In the genomic region with DNA sequence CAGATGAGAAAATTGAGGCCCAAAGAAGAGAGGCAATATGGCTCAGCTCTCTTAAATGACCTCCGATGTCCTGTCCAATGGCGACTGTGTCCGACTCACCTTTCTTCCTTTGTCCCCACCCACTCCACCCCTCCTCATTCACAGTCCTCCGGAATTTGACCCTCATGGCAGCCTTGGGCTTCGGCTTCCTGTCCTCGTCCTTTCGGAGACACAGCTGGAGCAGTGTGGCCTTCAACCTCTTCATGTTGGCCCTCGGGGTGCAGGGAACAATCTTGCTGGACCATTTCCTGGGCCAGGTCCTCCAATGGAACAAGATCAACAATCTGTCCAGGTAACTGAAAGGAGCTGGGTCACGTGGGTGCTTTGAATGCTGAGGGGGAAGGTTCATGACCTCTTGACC, we compare ENCODE assay signal across 17 mouse cellular contexts. TPM values are rescaled to one million over a fixed set of nuclear protein-coding genes. Genes with fewer than 3 reads are reported as not detected.
DNase-seq lines count a peak whose midpoint lies in the region; ATAC-seq and TF ChIP-seq lines count a peak whose summit lies in the region.
"Had no signal": no experiment of that assay in that cellular context is flagged by ENCODE, and none has a peak within 500 bp of the region (broad histone marks: within the 10 kb centered on the region; RNA-seq: fewer than 3 reads in every experiment).

No protein-coding gene starts in this region.

- H3K9me3 ChIP-seq in E14TG2a.4 (ENCODE audit: low read length) (no peaks in the 10 kb centered on the region), ES-Bruce4 (replicated peaks; ENCODE audit: control insufficient read depth, insufficient read depth, low read length, poor library complexity, severe bottlenecking) (no peaks in the 10 kb centered on the region), ES-E14 (ENCODE audit: control insufficient read depth, insufficient read depth, low read depth, low read length) (no peaks in the 10 kb centered on the region)
- H3K9me3 ChIP-seq in forebrain, postnatal 0 days (ENCODE audit: low read length), result no peaks in the 10 kb centered on the region
- H3K9me3 ChIP-seq in hindbrain, embryonic 16.5 days (ENCODE audit: control insufficient read depth, low read length), result no peaks in the 10 kb centered on the region
- H3K9me3 ChIP-seq: embryonic facial prominence, embryonic 10.5 days; embryonic facial prominence, embryonic 12.5 days; forebrain, embryonic 13.5 days; forebrain, embryonic 15.5 days had no signal

- in situ Hi-C loops in ES-E14 (cut with MboI; ENCODE audit: low sequenced_read_pairs in 2 of 2, unreplicated experiment in 2 of 2), result no loop called here

- H3K27ac ChIP-seq in ES-Bruce4 (ENCODE audit: insufficient read depth, low read length), result peak overlapping the region; percentile 80
- H3K27ac ChIP-seq in ES-E14 (ENCODE audit: insufficient read depth, low read depth, low read length, poor library complexity, severe bottlenecking), result no peak overlapping the region; the same call in 1 of the 2 replicates
- no peak overlapping the region for H3K27ac ChIP-seq in forebrain, postnatal 0 days (ENCODE audit: low read depth, low read length)
- H3K27ac ChIP-seq in hindbrain, embryonic 16.5 days (ENCODE audit: low read depth, low read length), result no peak overlapping the region
- H3K27ac ChIP-seq: embryonic facial prominence, embryonic 10.5 days; embryonic facial prominence, embryonic 12.5 days; forebrain, embryonic 13.5 days; forebrain, embryonic 15.5 days had no signal

- no peak overlapping the region for H3K4me2 ChIP-seq in forebrain, postnatal 0 days (ENCODE audit: low read depth)
- H3K4me2 ChIP-seq in hindbrain, embryonic 16.5 days (ENCODE audit: low read length), result no peak overlapping the region
- H3K4me2 ChIP-seq: embryonic facial prominence, embryonic 12.5 days; forebrain, embryonic 13.5 days; forebrain, embryonic 15.5 days had no signal

- no peak for DNase-seq in ES-E14 (ENCODE audit: low read depth, low spot score)
- DNase-seq in forebrain, postnatal 0 days, result no peak
- DNase-seq in spleen, postnatal 10 days (ENCODE audit: low spot score in 2 of 2), result no peak
- DNase-seq: adrenal gland, adult 8-10 months; cerebellum, adult 11-12 months; cerebellum, adult 2 months; cerebellum, adult 9-10 months; cerebellum, postnatal 10 days; cerebellum, postnatal 25 days had no signal

- WGBS in forebrain, postnatal 0 days, result 88% methylated on average over 9 of the region's 9 CpGs
- 83% methylated on average over 9 of the region's 9 CpGs for WGBS in hindbrain, embryonic 16.5 days

- peak overlapping the region; percentile 18; the same call in 1 of the 2 replicates for H3K9ac ChIP-seq in ES-Bruce4 (ENCODE audit: low read depth, poor library complexity, severe bottlenecking)
- peak overlapping the region; percentile 51; the same call in 1 of the 2 replicates for H3K9ac ChIP-seq in ES-E14 (ENCODE audit: insufficient read depth, low read depth, low read length, poor library complexity, severe bottlenecking)
- no peak overlapping the region for H3K9ac ChIP-seq in forebrain, postnatal 0 days
- H3K9ac ChIP-seq in hindbrain, embryonic 16.5 days (ENCODE audit: low read depth, low read length), result no peak overlapping the region
- H3K9ac ChIP-seq: embryonic facial prominence, embryonic 12.5 days; forebrain, embryonic 13.5 days; forebrain, embryonic 15.5 days had no signal

- no peak for TF ChIP-seq POLR2A in ES-Bruce4 (IDR thresholded peaks at IDR 0.05; ENCODE audit: insufficient read depth, low read length)

- ATAC-seq in forebrain, postnatal 0 days, result no peak
- no peak for ATAC-seq in hindbrain, embryonic 16.5 days
- ATAC-seq: activated CD4-positive, CD25-positive, alpha-beta regulatory T cell, adult 4 months; forebrain, embryonic 13.5 days; forebrain, embryonic 15.5 days had no signal

- H3K36me3 ChIP-seq in E14TG2a.4 (ENCODE audit: insufficient read depth, low read length) (no peaks in the 10 kb centered on the region), ES-Bruce4 (ENCODE audit: control insufficient read depth, insufficient read depth, low read length, poor library complexity, severe bottlenecking) (no peaks in the 10 kb centered on the region), ES-E14 (ENCODE audit: control insufficient read depth, insufficient read depth, low read length, poor library complexity, severe bottlenecking) (no peaks in the 10 kb centered on the region)
- no peaks in the 10 kb centered on the region for H3K36me3 ChIP-seq in forebrain, postnatal 0 days (ENCODE audit: insufficient read depth)
- H3K36me3 ChIP-seq in hindbrain, embryonic 16.5 days (ENCODE audit: control insufficient read depth, insufficient read depth, low read length), result no peaks in the 10 kb centered on the region
- H3K36me3 ChIP-seq: embryonic facial prominence, embryonic 10.5 days; embryonic facial prominence, embryonic 12.5 days; forebrain, embryonic 15.5 days had no signal

- TF ChIP-seq CTCF in E14TG2a.4 (conservative IDR thresholded peaks at IDR 0.05; ENCODE audit: low read length) (no peak), ES-Bruce4 (IDR thresholded peaks at IDR 0.05; ENCODE audit: low read depth, low read length) (no peak)
- TF ChIP-seq CTCF in forebrain, postnatal 0 days (IDR thresholded peaks at IDR 0.05; ENCODE audit: low read depth), result no peak

- H3K4me1 ChIP-seq in E14TG2a.4 (replicated peaks; ENCODE audit: low read depth, low read length) (peaks cover 56% of the 10 kb centered on the region), ES-Bruce4 (ENCODE audit: control insufficient read depth, insufficient read depth, low read length) (peaks cover 12% of the 10 kb centered on the region), ES-E14 (ENCODE audit: control insufficient read depth in 2 of 2, insufficient read depth in 2 of 2, low read length in 2 of 2, poor library complexity in 1 of 2) (peaks cover 3 to 22% of the 10 kb centered on the region in 2 experiments; a peak in 3 of 4 replicates)
- no peaks in the 10 kb centered on the region for H3K4me1 ChIP-seq in forebrain, postnatal 0 days (ENCODE audit: insufficient read depth)
- H3K4me1 ChIP-seq in hindbrain, embryonic 16.5 days (ENCODE audit: control insufficient read depth, insufficient read depth, low read depth, low read length), result peaks cover 5% of the 10 kb centered on the region

- H3K4me3 ChIP-seq in E14TG2a.4 (replicated peaks; ENCODE audit: low read length) (peak overlapping the region; percentile 65), ES-Bruce4 (ENCODE audit: low read depth, low read length) (peak overlapping the region; percentile 40), ES-E14 (ENCODE audit: insufficient read depth in 1 of 2, low read depth in 1 of 2, low read length in 2 of 2, poor library complexity in 1 of 2, severe bottlenecking in 1 of 2) (peak overlapping the region; percentile 19 to 44)
- H3K4me3 ChIP-seq in forebrain, postnatal 0 days (ENCODE audit: low read depth, low read length), result no peak overlapping the region
- H3K4me3 ChIP-seq in hindbrain, embryonic 16.5 days (ENCODE audit: low read length), result no peak overlapping the region
- H3K4me3 ChIP-seq: embryonic facial prominence, embryonic 10.5 days; embryonic facial prominence, embryonic 12.5 days; forebrain, embryonic 13.5 days; forebrain, embryonic 15.5 days had no signal

- H3K27me3 ChIP-seq in E14TG2a.4 (ENCODE audit: insufficient read depth, low read length), result no peaks in the 10 kb centered on the region
- no peaks in the 10 kb centered on the region for H3K27me3 ChIP-seq in ES-Bruce4 (ENCODE audit: control insufficient read depth, insufficient read depth, low read length, poor library complexity, severe bottlenecking)
- no peaks in the 10 kb centered on the region for H3K27me3 ChIP-seq in forebrain, postnatal 0 days (ENCODE audit: insufficient read depth, low read length)
- no peaks in the 10 kb centered on the region for H3K27me3 ChIP-seq in hindbrain, embryonic 16.5 days (replicated peaks; ENCODE audit: control insufficient read depth, insufficient read depth, low read length)

- TF ChIP-seq EP300 in ES-Bruce4 (IDR thresholded peaks at IDR 0.05; ENCODE audit: insufficient read depth, low read depth, low read length), result peak; percentile 98

TF ChIP-seq in ES-E14, 5 proteins besides CTCF, POLR2A, EP300 and RAD21 (continues in another document):
- TF ChIP-seq HCFC1 (IDR thresholded peaks at IDR 0.05; ENCODE audit: borderline replicate concordance, insufficient read depth, low read length), result no peak

RNA-seq across cellular contexts. Expression of a gene that starts 11.8 kb away (rescaled TPM):
- polyA plus RNA-seq in ES-Bruce4 (2011; ENCODE audit: insufficient read depth, insufficient read length, low read depth, missing spikeins), result 4.2 and 4.6 TPM in 2 replicates
- total RNA-seq in ES-E14 (2012; rRNA removed), result 12.4 and 21.0 TPM in 2 replicates
- 0.19 and 0.38 TPM in 2 replicates for total RNA-seq in forebrain, postnatal 0 days (2014; rRNA removed)
- polyA plus RNA-seq in forebrain, postnatal 0 days (2015; fragmentation: Nextera tagmentation; extraction: Ambion mirVana), result 0.14 and 0.70 TPM in 2 replicates
- 1.7 and 2.1 TPM in 2 replicates for polyA plus RNA-seq in hindbrain, embryonic 16.5 days (2015; fragmentation: Nextera tagmentation; extraction: Ambion mirVana)

RNA-seq across cellular contexts. Expression of a gene that starts 23.0 kb away (rescaled TPM):
- polyA plus RNA-seq in ES-Bruce4 (2011; ENCODE audit: insufficient read depth, insufficient read length, low read depth, missing spikeins), result 50.0 and 53.2 TPM in 2 replicates
- 56.1 and 91.6 TPM in 2 replicates for total RNA-seq in ES-E14 (2012; rRNA removed)
- total RNA-seq in forebrain, postnatal 0 days (2014; rRNA removed), result 84.2 and 103 TPM in 2 replicates
- 55.1 and 78.4 TPM in 2 replicates for polyA plus RNA-seq in forebrain, postnatal 0 days (2015; fragmentation: Nextera tagmentation; extraction: Ambion mirVana)
- 75.4 and 76.6 TPM in 2 replicates for polyA plus RNA-seq in hindbrain, embryonic 16.5 days (2015; fragmentation: Nextera tagmentation; extraction: Ambion mirVana)

RNA-seq across cellular contexts. Expression of a gene that starts 38.7 kb away (rescaled TPM):
- 84.6 and 87.1 TPM in 2 replicates for polyA plus RNA-seq in ES-Bruce4 (2011; ENCODE audit: insufficient read depth, insufficient read length, low read depth, missing spikeins)
- 118 and 183 TPM in 2 replicates for total RNA-seq in ES-E14 (2012; rRNA removed)
- 165 and 174 TPM in 2 replicates for total RNA-seq in forebrain, postnatal 0 days (2014; rRNA removed)
- polyA plus RNA-seq in forebrain, postnatal 0 days (2015; fragmentation: Nextera tagmentation; extraction: Ambion mirVana), result 200 and 248 TPM in 2 replicates
- 214 and 227 TPM in 2 replicates for polyA plus RNA-seq in hindbrain, embryonic 16.5 days (2015; fragmentation: Nextera tagmentation; extraction: Ambion mirVana)

RNA-seq across cellular contexts. Expression of a gene that starts 47.2 kb away (rescaled TPM):
- polyA plus RNA-seq in ES-Bruce4 (2011; ENCODE audit: insufficient read depth, insufficient read length, low read depth, missing spikeins), result 209 and 226 TPM in 2 replicates
- 93.9 and 130 TPM in 2 replicates for total RNA-seq in ES-E14 (2012; rRNA removed)
- 93.3 and 95.4 TPM in 2 replicates for total RNA-seq in forebrain, postnatal 0 days (2014; rRNA removed)
- 180 and 225 TPM in 2 replicates for polyA plus RNA-seq in forebrain, postnatal 0 days (2015; fragmentation: Nextera tagmentation; extraction: Ambion mirVana)
- 453 and 454 TPM in 2 replicates for polyA plus RNA-seq in hindbrain, embryonic 16.5 days (2015; fragmentation: Nextera tagmentation; extraction: Ambion mirVana)

RNA-seq across cellular contexts. Expression of a gene that starts 54.5 kb away (rescaled TPM):
- 52.6 and 53.3 TPM in 2 replicates for polyA plus RNA-seq in ES-Bruce4 (2011; ENCODE audit: insufficient read depth, insufficient read length, low read depth, missing spikeins)
- 68.3 and 76.6 TPM in 2 replicates for total RNA-seq in ES-E14 (2012; rRNA removed)
- total RNA-seq in forebrain, postnatal 0 days (2014; rRNA removed), result 53.3 and 64.9 TPM in 2 replicates
- polyA plus RNA-seq in forebrain, postnatal 0 days (2015; fragmentation: Nextera tagmentation; extraction: Ambion mirVana), result 75.0 and 84.9 TPM in 2 replicates
- polyA plus RNA-seq in hindbrain, embryonic 16.5 days (2015; fragmentation: Nextera tagmentation; extraction: Ambion mirVana), result 53.8 and 58.2 TPM in 2 replicates

Comparison
In these comparisons a context has a peak if more than half of its experiments do, and no peak if none do; other contexts are left out.
1. H3K4me3 ChIP-seq: peak in E14TG2a.4 (single experiment), ES-Bruce4 (single experiment) and ES-E14 (2 of 2); none in forebrain, postnatal 0 days (single experiment) and hindbrain, embryonic 16.5 days (single experiment).
2. H3K9ac ChIP-seq: peak in ES-Bruce4 (single experiment) and ES-E14 (single experiment); none in forebrain, postnatal 0 days (single experiment) and hindbrain, embryonic 16.5 days (single experiment).